ENCODE assay signal across 8 mouse cellular contexts in the genomic region with DNA sequence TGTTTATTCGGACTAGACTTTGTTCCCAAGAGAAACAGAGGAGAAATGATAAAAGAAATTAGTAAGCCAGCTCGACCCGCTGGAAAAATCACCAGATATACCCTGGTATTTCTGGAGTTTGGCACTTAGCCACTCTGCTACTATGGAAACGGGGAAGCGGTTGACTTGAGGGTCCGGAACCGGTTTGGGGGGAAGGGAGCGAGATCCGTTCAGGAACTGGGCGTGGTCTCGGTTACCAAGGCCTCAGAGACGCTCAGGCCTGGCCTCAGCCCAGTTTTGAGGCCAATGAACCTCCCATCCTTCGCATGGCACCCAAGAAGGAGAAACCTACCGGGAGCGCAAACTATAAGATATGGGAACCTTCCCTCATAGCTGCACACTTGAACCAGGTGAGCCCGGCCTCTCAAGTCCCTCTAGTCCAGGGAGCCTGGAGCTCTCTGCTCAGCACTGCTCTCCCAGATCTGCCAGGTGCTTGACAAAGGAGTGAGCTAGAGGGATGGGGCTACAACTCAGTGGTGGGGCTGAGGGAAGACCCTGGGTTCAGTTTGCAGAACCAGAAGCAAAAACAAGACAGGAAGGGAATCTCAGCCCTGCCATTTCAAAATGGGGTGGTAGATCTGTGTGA. TPM values are rescaled to one million over a fixed set of nuclear protein-coding genes. Genes with fewer than 3 reads are reported as not detected.
DNase-seq lines count a peak whose midpoint lies in the region; ATAC-seq and TF ChIP-seq lines count a peak whose summit lies in the region.

A gene (plus strand): TSS at position 220 of the 625 bp plus-strand sequence.

- H3K36me3 ChIP-seq in heart, postnatal 0 days (replicated peaks; ENCODE audit: control insufficient read depth, insufficient read depth, low read length), result no peaks in the 10 kb centered on the region
- no peaks in the 10 kb centered on the region for H3K36me3 ChIP-seq in midbrain, postnatal 0 days (ENCODE audit: insufficient read depth, low read length)

- H3K9me3 ChIP-seq in heart, postnatal 0 days (replicated peaks; ENCODE audit: control insufficient read depth, low read length), result no peaks in the 10 kb centered on the region
- H3K9me3 ChIP-seq in midbrain, postnatal 0 days (ENCODE audit: low read length), result no peaks in the 10 kb centered on the region

- H3K27ac ChIP-seq in gastrocnemius, adult 2 months, result no peak within 1 kb of the TSS
- no peak within 1 kb of the TSS for H3K27ac ChIP-seq in heart, postnatal 0 days (ENCODE audit: low read depth)
- no peak within 1 kb of the TSS for H3K27ac ChIP-seq in midbrain, postnatal 0 days (ENCODE audit: low read depth, low read length)

- no peak for TF ChIP-seq CTCF in gastrocnemius, adult 2 months (IDR thresholded peaks at IDR 0.05)
- no peak for TF ChIP-seq CTCF in heart, postnatal 0 days (IDR thresholded peaks at IDR 0.05; ENCODE audit: low read depth)
- no peak for TF ChIP-seq CTCF in midbrain, postnatal 0 days (IDR thresholded peaks at IDR 0.05)

- peak within 1 kb of the TSS; percentile 26; the same call in 1 of the 2 replicates for H3K4me2 ChIP-seq in heart, postnatal 0 days (ENCODE audit: low read depth, low read length)
- H3K4me2 ChIP-seq in midbrain, postnatal 0 days (ENCODE audit: low read depth, low read length, poor library complexity, severe bottlenecking), result no peak within 1 kb of the TSS

- no peak within 1 kb of the TSS for H3K9ac ChIP-seq in heart, postnatal 0 days (replicated peaks; ENCODE audit: low read depth, low read length)
- H3K9ac ChIP-seq in midbrain, postnatal 0 days (replicated peaks; ENCODE audit: low read length, poor library complexity, severe bottlenecking), result no peak within 1 kb of the TSS

- H3K27me3 ChIP-seq in heart, postnatal 0 days (ENCODE audit: control insufficient read depth, insufficient read depth, low read length), result no peaks in the 10 kb centered on the region
- no peaks in the 10 kb centered on the region for H3K27me3 ChIP-seq in midbrain, postnatal 0 days (ENCODE audit: insufficient read depth, low read length)

- H3K4me1 ChIP-seq in heart, postnatal 0 days (ENCODE audit: control insufficient read depth, insufficient read depth), result no peaks in the 10 kb centered on the region
- no peaks in the 10 kb centered on the region for H3K4me1 ChIP-seq in midbrain, postnatal 0 days (ENCODE audit: insufficient read depth, low read length)

- peak; percentile 25 for DNase-seq in gastrocnemius, adult 2 months
- no peak for DNase-seq in gastrocnemius, adult 18-20 months (ENCODE audit: low spot score)
- DNase-seq in c-Kit-positive CD71-negative TER-119-negative erythroid progenitor cells, embryonic 14.5 days (ENCODE audit: low read depth), result peak; percentile 5
- DNase-seq in heart, postnatal 0 days (ENCODE audit: low spot score), result peak; percentile 43
- peak; percentile 53 for DNase-seq in large intestine, adult 2 months (ENCODE audit: low read depth, low spot score)
- peak; percentile 44 for DNase-seq in midbrain, postnatal 0 days (ENCODE audit: low spot score)
- no peak for DNase-seq in cerebellum, adult 11 months
- DNase-seq in cerebellum, postnatal 36 days, result no peak

- WGBS in heart, postnatal 0 days, result 25% methylated on average over 16 of the region's 16 CpGs
- 11% methylated on average over 16 of the region's 16 CpGs for WGBS in large intestine, adult 2 months
- WGBS in midbrain, postnatal 0 days, result 40% methylated on average over 16 of the region's 16 CpGs

- ATAC-seq in heart, postnatal 0 days (ENCODE audit: insufficient read depth, low read depth), result peak; percentile 63; the same call in 1 of the 2 replicates
- peak; percentile 41 for ATAC-seq in midbrain, postnatal 0 days (ENCODE audit: low FRiP score)

- H3K4me3 ChIP-seq in gastrocnemius, adult 2 months, result peak within 1 kb of the TSS; percentile 28; the same call in 1 of the 2 replicates
- no peak within 1 kb of the TSS for H3K4me3 ChIP-seq in heart, postnatal 0 days (ENCODE audit: low read depth, low read length)
- no peak within 1 kb of the TSS for H3K4me3 ChIP-seq in midbrain, postnatal 0 days (ENCODE audit: low read depth, low read length)

- intact Hi-C loops in gastrocnemius, adult 2 months (cut with DNase I), result no loop called here

- TF ChIP-seq EP300 in heart, postnatal 0 days (IDR thresholded peaks at IDR 0.05; ENCODE audit: low read depth), result no peak

RNA-seq across cellular contexts. Expression of the gene that starts here (rescaled TPM):
- not detected for total RNA-seq in gastrocnemius, adult 2 months (2021)
- not detected for total RNA-seq in gastrocnemius, adult 18-20 months (2021)
- total RNA-seq in heart, postnatal 0 days (2014; rRNA removed; ENCODE audit: low replicate concordance), result not detected in 2 replicates
- polyA plus RNA-seq in heart, postnatal 0 days (2015; fragmentation: Nextera tagmentation; extraction: Ambion mirVana), result 0.18 and 0.27 TPM in 2 replicates
- polyA plus RNA-seq in large intestine, adult 2 months (2012; rRNA removed), result not detected in 2 replicates
- total RNA-seq in midbrain, postnatal 0 days (2014; rRNA removed), result 0.22 and 0.71 TPM in 2 replicates
- polyA plus RNA-seq in midbrain, postnatal 0 days (2015; fragmentation: Nextera tagmentation; extraction: Ambion mirVana), result 0.65 and 0.80 TPM in 2 replicates

Comparison
In these comparisons a context has a peak if more than half of its experiments do, and no peak if none do; other contexts are left out.
1. Peak in DNase-seq and H3K4me3 ChIP-seq in gastrocnemius, adult 2 months; RNA of the gene not detected or under 1 TPM.
2. Peak in DNase-seq, ATAC-seq and H3K4me2 ChIP-seq in heart, postnatal 0 days; RNA of the gene not detected or under 1 TPM.
3. Peak in DNase-seq in large intestine, adult 2 months; RNA of the gene not detected or under 1 TPM.
4. Peak in DNase-seq and ATAC-seq in midbrain, postnatal 0 days; RNA of the gene not detected or under 1 TPM.